Comparison of ENCODE assay signal across 11 mouse cellular contexts in genomic region chr3:143596949-143597593, GRCm38 (mm10).
DNase-seq lines count a peak whose midpoint lies in the region; ATAC-seq lines count a peak whose summit lies in the region.
"Had no signal": no experiment of that assay in that cellular context is flagged by ENCODE, and none has a peak within 500 bp of the region (broad histone marks: within the 10 kb centered on the region; RNA-seq: fewer than 3 reads in every experiment).

No protein-coding gene starts in this region.

- peak; percentile 3 for DNase-seq in hindbrain, embryonic 11.5 days (ENCODE audit: low spot score)
- peak; percentile 15 for DNase-seq in adipocyte (ENCODE audit: low spot score)
- DNase-seq in cerebellum, adult 9-11 months: peak; percentile 34
- peak; percentile 18 for DNase-seq in mesoderm, embryonic 11.5 days (ENCODE audit: low read depth, low spot score)
- no peak for DNase-seq in thymus, postnatal 4 days
- no peak for DNase-seq in left cerebral cortex, adult 8-10 months (ENCODE audit: low spot score in 2 of 2)
- no peak for DNase-seq in ovary, postnatal 10 days (ENCODE audit: low spot score)
- DNase-seq: heart, postnatal 4 days had no signal

- no peak for ATAC-seq in hindbrain, embryonic 11.5 days (ENCODE audit: low FRiP score)
- ATAC-seq in hindbrain, embryonic 13.5 days (ENCODE audit: low FRiP score): no peak

- no peaks in the 10 kb centered on the region for H3K36me3 ChIP-seq in hindbrain, embryonic 11.5 days (ENCODE audit: control insufficient read depth, insufficient read depth, low read length)
- H3K36me3 ChIP-seq in hindbrain, embryonic 13.5 days: no peaks in the 10 kb centered on the region
- H3K36me3 ChIP-seq: G1E had no signal

- H3K27ac ChIP-seq in hindbrain, embryonic 11.5 days (ENCODE audit: low read depth, low read length): no peak overlapping the region
- H3K27ac ChIP-seq in hindbrain, embryonic 13.5 days: no peak overlapping the region
- H3K27ac ChIP-seq: macrophage had no signal

- H3K4me3 ChIP-seq in hindbrain, embryonic 11.5 days (ENCODE audit: low read depth, low read length): no peak overlapping the region
- H3K4me3 ChIP-seq in hindbrain, embryonic 13.5 days: no peak overlapping the region

- 41% methylated on average over 11 of the region's 11 CpGs for WGBS in hindbrain, embryonic 11.5 days
- WGBS in hindbrain, embryonic 13.5 days: 40% methylated on average over 11 of the region's 11 CpGs

- no peaks in the 10 kb centered on the region for H3K27me3 ChIP-seq in hindbrain, embryonic 11.5 days (ENCODE audit: control insufficient read depth, insufficient read depth, low read length)
- no peaks in the 10 kb centered on the region for H3K27me3 ChIP-seq in hindbrain, embryonic 13.5 days

- no peak overlapping the region for H3K4me2 ChIP-seq in hindbrain, embryonic 11.5 days (replicated peaks; ENCODE audit: low read depth, low read length)
- no peak overlapping the region for H3K4me2 ChIP-seq in hindbrain, embryonic 13.5 days

- H3K9me3 ChIP-seq in hindbrain, embryonic 11.5 days (ENCODE audit: control insufficient read depth, low read length): no peaks in the 10 kb centered on the region
- H3K9me3 ChIP-seq in hindbrain, embryonic 13.5 days: no peaks in the 10 kb centered on the region

- H3K9ac ChIP-seq in hindbrain, embryonic 11.5 days (ENCODE audit: low read depth, low read length): no peak overlapping the region
- H3K9ac ChIP-seq in hindbrain, embryonic 13.5 days: no peak overlapping the region

- H3K4me1 ChIP-seq in hindbrain, embryonic 11.5 days (replicated peaks; ENCODE audit: control insufficient read depth, insufficient read depth, low read length): no peaks in the 10 kb centered on the region
- 0 out of 2 replicates have a peak, but pooled peaks cover 5% of the 10 kb centered on the region for H3K4me1 ChIP-seq in hindbrain, embryonic 13.5 days (replicated peaks)

Comparison
In these comparisons a context has a peak if more than half of its experiments do, and no peak if none do; other contexts are left out.
1. DNase-seq: peak in hindbrain, embryonic 11.5 days (single experiment), adipocyte (single experiment), cerebellum, adult 9-11 months (single experiment) and mesoderm, embryonic 11.5 days (single experiment); none in thymus, postnatal 4 days (single experiment), left cerebral cortex, adult 8-10 months (0 of 2) and ovary, postnatal 10 days (single experiment).